Mouse (Mus musculus): ENCODE measurements around the gene Eef1akmt1. TPM values are rescaled to one million over a fixed set of nuclear protein-coding genes. Genes with fewer than 3 reads are reported as not detected.

Gene Eef1akmt1
- 10 to 100 TPM; 14.5 to 15.5 TPM for total RNA-seq (2023)

DNA sequence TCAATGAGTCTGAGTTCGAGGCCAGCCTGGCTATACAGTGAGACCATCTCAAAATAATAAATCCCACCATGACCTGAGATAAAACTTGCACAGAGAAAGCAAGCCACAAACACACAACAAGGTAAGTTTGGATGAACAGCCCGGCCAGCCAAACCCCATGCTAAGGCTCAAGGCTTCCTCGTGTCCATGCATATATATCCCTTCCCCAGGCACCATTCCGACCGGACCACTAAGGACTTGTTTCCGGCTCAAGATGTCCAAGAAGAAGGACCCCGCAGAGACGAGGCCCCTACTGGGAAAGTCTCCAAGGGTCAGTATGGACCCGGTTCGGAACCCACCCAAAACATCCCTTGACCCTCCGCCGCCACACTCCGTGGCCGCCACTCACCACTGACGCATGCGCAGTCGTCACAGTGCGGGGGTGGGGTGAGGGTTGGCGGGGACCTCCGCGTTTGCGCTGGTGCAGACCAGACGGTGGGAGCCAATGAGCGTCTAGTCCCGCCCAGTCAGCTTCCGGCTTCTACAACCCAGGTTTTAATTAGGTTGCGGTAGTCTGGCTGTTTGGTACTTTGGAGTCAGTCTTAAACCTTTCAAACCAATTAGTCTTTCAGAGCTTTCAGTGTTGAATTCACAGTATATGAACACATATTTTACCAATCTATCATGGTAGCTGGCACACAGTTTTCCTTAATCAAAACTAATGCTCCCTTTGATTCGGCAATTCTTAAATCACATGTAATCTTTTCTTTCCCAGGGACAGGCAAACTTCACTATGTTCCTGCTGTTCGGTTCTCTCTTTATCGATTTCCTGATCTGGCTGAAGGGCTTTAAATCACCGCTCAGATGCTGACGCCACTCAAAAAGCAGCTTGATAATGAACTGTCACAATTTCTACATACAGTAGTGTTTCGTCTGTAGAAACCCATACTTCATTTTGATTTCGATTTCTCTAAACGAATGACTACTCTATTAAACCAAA is at the start of gene Eef1akmt1:
Gene Eef1akmt1 (minus strand): TSS at position 458 of the 979 bp plus-strand sequence.

DNA sequence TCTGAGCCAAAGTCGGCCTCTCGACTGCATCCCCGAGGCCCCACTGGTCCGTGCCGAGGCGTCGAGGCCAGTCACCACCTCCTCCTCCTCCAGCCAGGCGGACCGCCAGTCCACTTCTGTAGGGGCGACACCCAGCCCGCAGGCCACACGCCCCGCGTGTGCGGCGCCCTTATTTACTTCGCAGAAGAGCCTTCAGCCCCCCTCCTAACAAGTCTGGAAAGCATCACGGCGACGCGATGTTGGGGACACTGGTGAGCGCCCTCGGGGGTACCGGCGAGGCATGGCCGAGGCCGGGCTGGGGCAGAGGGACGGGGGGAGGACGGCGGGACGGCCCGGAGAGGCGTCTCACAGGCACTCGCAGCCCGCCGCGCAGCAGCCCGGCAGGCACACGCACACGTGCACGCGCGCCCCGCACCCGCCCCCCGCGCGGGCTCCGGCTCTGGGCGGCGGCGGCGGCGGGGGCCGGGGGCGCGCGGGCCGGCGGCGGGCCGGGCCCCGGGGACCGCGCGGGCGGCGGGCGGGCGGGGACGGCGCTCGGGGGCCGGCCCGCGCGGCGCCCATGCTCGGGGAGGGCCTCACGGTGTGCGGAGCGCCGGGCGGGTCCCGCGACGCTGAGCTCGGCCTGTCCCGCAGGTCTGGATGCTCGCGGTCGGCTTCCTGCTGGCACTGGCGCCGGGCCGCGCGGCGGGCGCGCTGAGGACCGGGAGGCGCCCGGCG is 46.6 kb downstream of the Eef1akmt1 start, which contains the start of gene Il17d:
Gene Il17d (plus strand): TSS at position 107 of the 717 bp plus-strand sequence.

Other genes with a start within 250 kb of the Eef1akmt1 start
- gene Cryl1, start 173.1 kb downstream of the Eef1akmt1 start, total RNA-seq (2023) = 10 to 100 TPM; 21.3 to 26.4 TPM
- gene Ift88, start 147.6 kb downstream of the Eef1akmt1 start, total RNA-seq (2023) = 1 to 10 TPM; 1.6 to 3.1 TPM
- gene Il17d, start 46.8 kb downstream of the Eef1akmt1 start, total RNA-seq (2023) = not detected
- gene Xpo4, start 93.8 kb upstream of the Eef1akmt1 start, total RNA-seq (2023) = 10 to 100 TPM; 17.4 to 19.3 TPM
- 1 to 10 TPM in 1 of 2 experiments, not detected in 1; 2.4 TPM for gene Gm49361, start 174.5 kb upstream of the Eef1akmt1 start, total RNA-seq (2023)
- gene Lats2, start 186.8 kb upstream of the Eef1akmt1 start, total RNA-seq (2023) = 10 to 100 TPM; 78.3 to 84.2 TPM
- gene Sap18, start 226.6 kb upstream of the Eef1akmt1 start, total RNA-seq (2023) = 10 to 100 TPM; 40.4 to 42.3 TPM